Comparison of ENCODE assay signal across 8 mouse cellular contexts in the genomic region with DNA sequence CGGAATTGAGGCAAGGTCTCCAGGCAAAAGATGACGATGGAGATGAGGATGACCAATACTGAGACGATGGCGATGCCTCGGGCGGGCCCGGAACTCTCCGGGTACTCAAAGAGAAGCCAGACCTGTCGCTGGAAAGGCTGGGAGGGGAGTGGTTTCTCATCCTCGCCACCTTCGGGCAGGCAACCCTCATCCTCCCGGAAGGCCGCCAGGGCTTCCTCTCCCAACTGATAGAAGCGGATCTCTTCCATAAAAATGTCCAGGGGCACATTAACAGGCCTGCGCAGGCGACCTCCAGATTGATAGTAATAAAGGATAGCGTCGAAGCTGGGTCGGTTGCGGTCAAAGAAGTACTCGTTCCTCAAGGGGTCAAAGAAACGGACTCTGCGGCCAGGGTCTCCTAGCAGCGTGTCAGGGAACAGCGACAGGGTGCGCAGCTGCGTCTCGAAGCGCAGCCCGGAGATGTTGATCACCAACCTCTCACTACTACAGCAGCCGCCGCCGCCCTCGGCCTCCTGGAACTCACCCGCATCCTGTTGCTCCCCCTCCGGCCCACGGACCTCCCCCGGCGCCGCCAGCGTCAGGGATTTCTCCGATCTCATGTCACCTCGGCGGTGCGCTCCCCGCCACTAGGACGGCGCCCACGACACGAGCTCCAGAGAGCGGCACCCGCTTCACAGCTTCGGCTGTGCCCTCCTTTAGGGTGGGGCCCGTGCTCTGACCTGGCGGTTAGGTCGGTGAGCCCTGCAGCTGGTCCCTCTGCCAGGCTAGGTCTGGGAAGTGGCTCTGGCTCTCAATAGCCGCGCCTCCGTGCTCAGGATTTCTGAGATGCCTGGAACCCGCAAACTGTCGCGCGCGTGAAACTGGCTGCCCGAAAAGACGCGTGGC. TPM values are rescaled to one million over a fixed set of nuclear protein-coding genes. Genes with fewer than 3 reads are reported as not detected.
DNase-seq lines count a peak whose midpoint lies in the region; ATAC-seq and TF ChIP-seq lines count a peak whose summit lies in the region.

No protein-coding gene starts in this region.

- peak overlapping the region; percentile 59 for H3K4me3 ChIP-seq in heart, embryonic 13.5 days
- peak overlapping the region; percentile 12; the same call in 1 of the 2 replicates for H3K4me3 ChIP-seq in brown adipose tissue, adult 24 weeks (ENCODE audit: insufficient read depth, low read depth, low read length)
- H3K4me3 ChIP-seq in forebrain, embryonic 15.5 days = peak overlapping the region; percentile 53
- 0 out of 2 replicates have a peak overlapping the region, but pooled peaks have one; percentile 8 for H3K4me3 ChIP-seq in liver, postnatal 0 days (ENCODE audit: low read depth, low read length)
- H3K4me3 ChIP-seq in stomach, embryonic 14.5 days (ENCODE audit: low read depth, low read length) = peak overlapping the region; percentile 49

- no peak overlapping the region for H3K27ac ChIP-seq in heart, embryonic 13.5 days (replicated peaks)
- no peak overlapping the region for H3K27ac ChIP-seq in brown adipose tissue, adult 24 weeks (replicated peaks; ENCODE audit: low read depth, low read length)
- H3K27ac ChIP-seq in forebrain, embryonic 15.5 days (replicated peaks) = peak overlapping the region; percentile 55
- no peak overlapping the region for H3K27ac ChIP-seq in liver, postnatal 0 days (ENCODE audit: low read depth)
- no peak overlapping the region for H3K27ac ChIP-seq in stomach, embryonic 14.5 days (ENCODE audit: low read length)

- DNase-seq in heart, adult 11 months = no peak
- peak; percentile 55 for DNase-seq in kidney, postnatal 14 days
- no peak for DNase-seq in liver, postnatal 0 days

- H3K36me3 ChIP-seq in heart, embryonic 13.5 days = no peaks in the 10 kb centered on the region
- H3K36me3 ChIP-seq in forebrain, embryonic 15.5 days = no peaks in the 10 kb centered on the region
- H3K36me3 ChIP-seq in liver, postnatal 0 days (replicated peaks; ENCODE audit: insufficient read depth, low read length) = no peaks in the 10 kb centered on the region
- H3K36me3 ChIP-seq in stomach, embryonic 14.5 days (ENCODE audit: control insufficient read depth, insufficient read depth, low read length) = no peaks in the 10 kb centered on the region

- 2% methylated on average over 67 of the region's 67 CpGs for WGBS in heart, embryonic 13.5 days
- WGBS in forebrain, embryonic 15.5 days = 1% methylated on average over 67 of the region's 67 CpGs
- WGBS in liver, postnatal 0 days (ENCODE audit: insufficient replicate concordance) = 3% methylated on average over 65 of the region's 67 CpGs
- WGBS in stomach, embryonic 14.5 days = under 1% methylated on average over 66 of the region's 67 CpGs

- H3K4me2 ChIP-seq in heart, embryonic 13.5 days = peak overlapping the region; percentile 90
- peak overlapping the region; percentile 75 for H3K4me2 ChIP-seq in forebrain, embryonic 15.5 days (replicated peaks)
- H3K4me2 ChIP-seq in liver, postnatal 0 days (ENCODE audit: low read depth, low read length) = peak overlapping the region; percentile 38; the same call in 1 of the 2 replicates
- peak overlapping the region; percentile 98 for H3K4me2 ChIP-seq in stomach, embryonic 14.5 days (replicated peaks; ENCODE audit: low read depth, low read length)

- peaks cover 94% of the 10 kb centered on the region for H3K27me3 ChIP-seq in heart, embryonic 13.5 days (replicated peaks)
- peaks cover 6% of the 10 kb centered on the region; the same call in 1 of the 2 replicates for H3K27me3 ChIP-seq in forebrain, embryonic 15.5 days
- peaks cover 43% of the 10 kb centered on the region for H3K27me3 ChIP-seq in liver, postnatal 0 days (ENCODE audit: insufficient read depth, low read length)
- H3K27me3 ChIP-seq in stomach, embryonic 14.5 days (ENCODE audit: control insufficient read depth, insufficient read depth, low read length) = 0 out of 2 replicates have a peak, but pooled peaks cover 11% of the 10 kb centered on the region

- peak overlapping the region; percentile 71 for H3K9ac ChIP-seq in heart, embryonic 13.5 days
- H3K9ac ChIP-seq in forebrain, embryonic 15.5 days (replicated peaks) = peak overlapping the region; percentile 49
- H3K9ac ChIP-seq in liver, postnatal 0 days (replicated peaks) = no peak overlapping the region
- peak overlapping the region; percentile 36 for H3K9ac ChIP-seq in stomach, embryonic 14.5 days (replicated peaks; ENCODE audit: low read depth, low read length)

- no peak for TF ChIP-seq EP300 in liver, postnatal 0 days (IDR thresholded peaks at IDR 0.05; ENCODE audit: low read depth)

- ATAC-seq in heart, embryonic 13.5 days (ENCODE audit: extremely low read depth, insufficient number of reproducible peaks, low FRiP score, low TSS enrichment) = no peak
- peak; percentile 25 for ATAC-seq in forebrain, embryonic 15.5 days (replicated peaks)
- no peak for ATAC-seq in liver, postnatal 0 days
- no peak for ATAC-seq in stomach, embryonic 14.5 days (ENCODE audit: insufficient number of reproducible peaks, insufficient read depth, low FRiP score, low read depth)
- ATAC-seq in granulocyte monocyte progenitor cell, adult 5-6 weeks (replicated peaks; ENCODE audit: poor library complexity, severe bottlenecking) = no peak

- no peak for TF ChIP-seq CTCF in liver, postnatal 0 days (IDR thresholded peaks at IDR 0.05; ENCODE audit: low read depth)

- peaks cover 18% of the 10 kb centered on the region for H3K4me1 ChIP-seq in heart, embryonic 13.5 days
- no peaks in the 10 kb centered on the region for H3K4me1 ChIP-seq in brown adipose tissue, adult 24 weeks (ENCODE audit: control insufficient read depth, insufficient read depth, insufficient read length, low read length)
- H3K4me1 ChIP-seq in forebrain, embryonic 15.5 days = peaks cover 27% of the 10 kb centered on the region
- H3K4me1 ChIP-seq in liver, postnatal 0 days (ENCODE audit: insufficient read depth) = no peaks in the 10 kb centered on the region
- H3K4me1 ChIP-seq in stomach, embryonic 14.5 days (ENCODE audit: control insufficient read depth, insufficient read depth, low read length) = no peaks in the 10 kb centered on the region

- no peaks in the 10 kb centered on the region for H3K9me3 ChIP-seq in heart, embryonic 13.5 days
- no peaks in the 10 kb centered on the region for H3K9me3 ChIP-seq in forebrain, embryonic 15.5 days
- H3K9me3 ChIP-seq in liver, postnatal 0 days (ENCODE audit: low read length) = no peaks in the 10 kb centered on the region
- no peaks in the 10 kb centered on the region for H3K9me3 ChIP-seq in stomach, embryonic 14.5 days (ENCODE audit: control insufficient read depth, low read depth, low read length)

RNA-seq across cellular contexts. Expression of a gene that starts 0.9 kb away (rescaled TPM):
- polyA plus RNA-seq in heart, embryonic 13.5 days (2015; fragmentation: Nextera tagmentation; extraction: Ambion mirVana) = 0.61 and 1.4 TPM in 2 replicates
- polyA plus RNA-seq in brown adipose tissue, adult 24 weeks (2012; ENCODE audit: insufficient read depth, insufficient read length, missing spikeins) = 0.63 and 0.87 TPM in 2 replicates
- 10.6 and 11.4 TPM in 2 replicates for polyA plus RNA-seq in forebrain, embryonic 15.5 days (2015; fragmentation: Nextera tagmentation; extraction: Ambion mirVana)
- 0.05 TPM in 1 of 2 replicates, not detected in the other for polyA plus RNA-seq in liver, postnatal 0 days (2015; fragmentation: Nextera tagmentation; extraction: Ambion mirVana)
- polyA plus RNA-seq in stomach, embryonic 14.5 days (2014; fragmentation: Nextera tagmentation; extraction: Ambion mirVana) = 3.6 and 5.1 TPM in 2 replicates
- 0.11 TPM in 1 of 2 replicates, not detected in the other for total RNA-seq in granulocyte monocyte progenitor cell, adult 5-6 weeks (2014; fragmentation: Nextera tagmentation)
- total RNA-seq in granulocyte monocyte progenitor cell, adult 5-6 weeks (2017) = not detected in 2 replicates

Comparison
In these comparisons a context has a peak if more than half of its experiments do, and no peak if none do; other contexts are left out.
1. H3K4me2 ChIP-seq: peak in every context shown above with its lines; median percentile 98 in stomach, embryonic 14.5 days; 90 in heart, embryonic 13.5 days; 75 in forebrain, embryonic 15.5 days; 38 in liver, postnatal 0 days.
2. H3K4me3 ChIP-seq: peak in every context shown above with its lines; median percentile 59 in heart, embryonic 13.5 days; 53 in forebrain, embryonic 15.5 days; 49 in stomach, embryonic 14.5 days; 12 in brown adipose tissue, adult 24 weeks; 8 in liver, postnatal 0 days.